Mouse (Mus musculus) kidney, postnatal 25 days (tissue): Measurements from ENCODE around the gene Usp46.
"Not testable (repeated sequence)": the region's sequence is repeated elsewhere in the genome, so short reads cannot be mapped to it uniquely, and the experiment has no call there.

Experiments used
- DNase-seq, 2 experiments: peaks; one replicate each; pipeline ENCODE4 v3.0.0; 2021; ENCODE audit warnings: mixed read lengths in 2 of 2

The Usp46 gene

GRCm38 (mm10) chr5:74067831-74068713 lies at the start of gene Usp46:
Gene Usp46 (minus strand): TSS chr5:74068431.
- peak; percentile 88 to 94 for DNase-seq

GRCm38 (mm10) chr5:74113961-74114689 lies 45.9 kb upstream of the Usp46 start:
- no peak for DNase-seq

DNA sequence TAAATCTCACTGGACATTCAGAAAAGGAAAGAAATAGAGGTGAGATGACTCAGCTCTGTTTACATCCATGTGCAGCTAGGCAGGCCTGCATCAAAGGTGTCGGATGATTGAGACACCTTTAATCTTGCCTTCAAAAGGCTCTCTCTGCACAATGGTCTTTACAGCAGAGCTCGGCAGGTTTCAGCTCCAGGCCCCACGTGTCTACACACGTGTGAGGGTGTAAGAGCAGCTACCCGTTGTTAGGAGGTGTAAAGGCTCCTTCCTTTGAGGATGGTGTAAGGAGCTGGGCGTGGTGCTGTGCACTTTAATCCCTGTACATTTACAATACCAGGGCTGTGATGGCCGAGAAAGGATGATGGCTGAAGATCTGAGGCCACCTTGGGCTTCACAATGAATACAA lies 37.2 kb upstream of the Usp46 start:
- DNase-seq, result no peak

DNA sequence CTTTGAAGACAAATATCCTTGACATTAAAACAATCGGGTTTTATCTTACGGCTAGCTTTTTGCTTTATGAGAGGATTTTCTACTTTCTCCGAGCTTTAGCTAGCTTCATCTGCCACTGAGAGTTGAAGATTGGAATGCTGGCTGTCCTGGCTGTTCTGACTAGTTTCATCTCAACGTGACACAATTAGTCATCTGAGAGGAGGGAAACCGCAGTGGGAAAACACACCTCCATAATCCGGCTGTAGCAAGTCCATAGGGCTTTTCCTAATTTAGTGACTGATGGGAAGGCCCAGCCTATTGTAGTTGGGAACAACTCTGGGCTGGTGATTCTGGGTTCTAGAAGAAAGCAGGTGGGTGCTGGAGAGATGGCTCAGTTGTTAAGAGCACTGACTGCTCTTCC lies 33.5 kb upstream of the Usp46 start:
- DNase-seq, result no peak

GRCm38 (mm10) chr5:74099046-74099445 lies 30.8 kb upstream of the Usp46 start:
- no peak for DNase-seq

DNA sequence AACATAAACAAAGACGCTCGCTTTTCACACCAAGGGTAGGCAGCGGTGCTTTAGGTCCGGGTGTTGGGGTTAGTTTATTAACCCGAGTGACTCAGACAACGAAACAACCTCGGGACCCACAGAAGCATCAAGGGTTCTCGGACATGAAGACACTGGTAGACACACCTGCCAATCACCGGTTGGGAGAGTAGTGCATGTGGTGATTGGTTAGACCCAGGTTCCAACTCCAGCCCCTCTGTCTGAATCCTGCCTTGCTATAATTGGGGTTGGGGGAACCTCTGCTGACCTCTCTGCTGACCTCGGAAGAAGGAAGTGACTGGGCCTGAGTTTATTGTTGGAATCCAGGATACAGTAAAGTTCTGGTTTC lies 29.6 kb upstream of the Usp46 start:
- no peak for DNase-seq

DNA sequence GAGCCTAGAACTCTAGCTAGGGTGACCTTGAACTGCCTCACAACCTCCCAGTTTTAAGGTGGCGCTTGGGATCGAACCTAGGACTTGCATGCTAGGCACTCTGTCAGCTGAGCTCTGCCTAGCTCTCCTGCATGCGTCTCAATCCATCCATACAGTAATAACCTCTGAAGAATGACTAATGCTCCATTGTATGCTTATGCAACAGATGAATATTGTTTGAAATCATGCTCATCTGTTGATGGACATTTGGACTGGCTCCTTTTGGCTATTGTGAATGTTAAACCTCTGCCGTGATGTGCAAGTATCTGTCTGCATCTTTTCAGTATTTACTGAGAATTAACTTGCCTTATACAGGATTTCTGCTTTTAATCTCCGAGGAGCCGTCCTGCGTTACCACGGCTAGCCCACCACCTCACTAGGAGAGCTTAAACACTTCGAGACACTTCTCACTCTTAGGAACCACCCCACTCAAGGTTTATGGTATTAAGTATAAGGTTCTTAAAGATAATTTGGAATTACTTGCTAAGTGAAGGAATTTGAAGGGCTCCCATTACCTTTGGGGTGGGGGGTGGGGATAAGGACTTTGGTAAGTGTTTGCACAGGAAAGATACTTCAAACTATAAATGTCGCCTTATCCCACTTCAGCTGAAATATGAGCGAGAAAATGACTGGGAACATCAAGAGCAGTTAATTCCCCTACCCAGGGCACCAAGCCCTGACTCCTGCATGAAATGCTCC lies 29.1 kb upstream of the Usp46 start:
- no peak for DNase-seq

- DNase-seq, result no peak
Observed at GRCm38 (mm10) chr5:74096060-74096459, 27.8 kb upstream of the Usp46 start.

GRCm38 (mm10) chr5:74095611-74096010 lies 27.4 kb upstream of the Usp46 start:
- DNase-seq, result no peak

DNA sequence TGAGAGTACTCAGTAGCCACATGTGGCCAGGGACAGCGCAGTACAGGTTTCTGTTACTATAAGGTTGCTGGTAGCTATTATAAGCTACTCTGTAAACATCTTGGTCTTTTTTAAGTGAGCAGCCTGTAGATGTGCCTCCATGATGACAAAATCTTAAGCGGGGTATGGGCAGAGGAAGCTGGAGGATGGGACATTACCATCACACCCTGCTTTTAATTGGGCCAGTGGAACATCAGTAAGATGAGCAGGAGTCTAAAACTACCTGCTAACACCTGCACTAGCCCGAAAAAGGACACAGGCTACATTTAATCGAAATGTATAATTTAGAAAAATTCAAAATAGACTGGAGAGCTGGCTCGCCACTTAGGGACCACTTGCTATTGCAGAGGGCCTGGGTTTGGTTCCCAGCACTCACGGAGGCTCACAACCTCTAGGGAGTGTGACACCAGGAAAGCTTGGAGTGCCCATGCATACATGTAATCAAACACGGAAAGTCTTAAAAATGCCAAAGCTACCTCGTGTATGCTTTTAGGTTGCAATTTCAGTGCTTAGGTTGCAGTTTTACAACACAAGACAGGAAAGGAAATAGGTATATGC lies 26.7 kb upstream of the Usp46 start:
- DNase-seq, result no peak

GRCm38 (mm10) chr5:74093556-74094428 lies 25.6 kb upstream of the Usp46 start:
- no peak for DNase-seq

GRCm38 (mm10) chr5:74092833-74093555 lies 24.8 kb upstream of the Usp46 start:
- DNase-seq, result peak; percentile 97 to 99

- DNase-seq, result no peak
Observed at GRCm38 (mm10) chr5:74092481-74092832, 24.2 kb upstream of the Usp46 start.

GRCm38 (mm10) chr5:74089643-74090042 lies 21.4 kb upstream of the Usp46 start:
- DNase-seq, result peak; percentile 32 to 48

DNA sequence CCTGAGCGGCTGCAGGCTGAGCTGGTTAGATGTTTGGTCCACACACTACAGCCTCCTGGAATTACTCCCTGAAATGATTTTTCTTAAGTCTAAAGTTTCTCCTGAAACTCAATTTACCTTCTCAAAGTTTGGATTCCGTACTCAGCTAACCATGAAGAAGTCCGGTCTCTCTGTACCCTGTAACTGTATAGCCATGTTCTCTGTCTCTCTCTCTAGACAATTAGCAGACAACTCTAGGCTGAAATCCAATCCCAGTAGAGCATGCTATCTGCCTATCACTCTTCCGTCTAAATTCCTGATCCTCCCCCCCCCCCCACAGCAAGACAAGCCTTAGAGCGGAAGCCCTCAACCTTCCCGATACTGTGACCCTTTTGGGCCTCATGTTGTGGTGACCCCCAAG lies 13.5 kb upstream of the Usp46 start:
- DNase-seq, result no peak

DNA sequence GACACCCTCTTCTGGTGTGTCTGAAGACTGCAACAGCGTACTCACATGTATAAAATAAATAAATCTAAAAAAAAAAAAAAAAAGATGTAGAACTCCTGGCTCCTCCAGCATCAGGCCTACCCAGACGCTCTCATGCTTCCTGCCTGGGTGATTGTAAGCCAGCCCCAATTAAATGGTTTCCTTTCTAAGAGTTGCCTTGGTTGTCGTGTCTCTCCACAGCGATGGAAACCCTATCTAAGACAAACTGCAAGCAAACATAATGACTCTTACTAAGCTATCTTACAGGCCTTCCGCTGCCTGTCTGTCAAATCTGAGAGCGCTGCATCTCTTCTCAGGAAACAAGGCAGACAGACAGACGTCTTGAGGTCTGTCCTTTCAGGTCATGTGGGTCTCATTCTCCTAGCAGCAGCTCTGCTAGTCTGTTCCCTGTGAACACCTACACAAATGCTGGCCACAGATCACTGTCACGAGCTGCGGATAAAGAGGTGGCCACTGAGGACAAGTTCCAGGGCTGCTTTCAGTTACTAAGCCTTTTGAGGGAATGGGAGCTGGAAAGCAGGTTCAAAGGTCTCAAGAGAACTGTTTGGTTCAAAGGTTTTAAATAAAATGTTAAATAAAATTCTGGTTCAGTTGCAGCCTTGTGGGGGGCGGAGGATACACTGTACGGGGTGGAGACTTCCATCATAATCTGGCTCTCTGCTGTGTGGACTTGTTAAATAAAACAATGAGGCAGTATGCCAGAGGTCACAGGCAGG lies 10.8 kb upstream of the Usp46 start:
- peak; percentile 44 to 73 for DNase-seq

- no peak for DNase-seq
Observed at GRCm38 (mm10) chr5:74078400-74078799, 10.2 kb upstream of the Usp46 start.

DNA sequence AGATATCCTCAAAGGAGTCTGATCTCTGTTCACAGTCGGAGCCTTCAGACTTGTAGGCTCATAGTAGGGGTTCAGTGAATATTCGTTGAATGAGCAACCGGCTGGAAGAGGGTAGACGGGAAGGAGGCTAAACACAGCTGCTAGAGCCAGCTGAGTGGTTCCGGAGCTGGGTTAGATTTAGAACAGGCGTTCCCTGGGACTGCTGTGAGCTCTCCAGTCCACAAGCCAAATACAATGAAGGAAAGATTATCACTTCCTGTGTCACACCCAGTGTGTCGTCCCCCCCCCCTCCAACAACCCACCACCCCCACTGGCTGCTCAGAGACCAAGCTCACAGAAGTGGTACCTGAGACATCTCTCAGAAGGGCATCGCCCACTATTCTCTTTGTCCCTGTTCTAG lies 9.7 kb upstream of the Usp46 start:
- DNase-seq, result no peak

DNA sequence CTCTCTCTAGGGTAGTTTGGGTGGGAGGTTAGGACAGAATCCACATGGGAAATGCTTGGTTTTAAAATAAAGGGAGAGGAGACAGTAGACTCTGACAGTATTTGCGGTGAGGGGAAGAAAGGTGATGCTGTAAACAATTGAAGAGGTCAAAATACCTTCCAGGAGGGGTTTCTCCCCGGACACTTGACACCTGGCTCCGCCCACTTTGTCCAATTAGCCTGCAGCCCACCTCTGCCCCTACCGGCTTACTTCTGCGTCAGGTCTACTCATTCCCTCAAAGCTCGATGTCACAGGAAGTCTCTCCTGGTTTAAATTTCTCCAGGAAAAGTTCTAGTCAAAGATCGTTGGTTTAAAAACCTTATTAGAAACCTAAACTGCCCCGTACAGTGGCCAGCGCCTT lies 8.5 kb upstream of the Usp46 start:
- DNase-seq, result peak in 1 of 2 experiments; percentile 37

- not testable (repeated sequence) for DNase-seq
Observed at GRCm38 (mm10) chr5:74070564-74070963, 2.3 kb upstream of the Usp46 start.
